ENCODE assay signal across 8 mouse cellular contexts in genomic region chr8:85037366-85037680, GRCm38 (mm10). TPM values are rescaled to one million over a fixed set of nuclear protein-coding genes. Genes with fewer than 3 reads are reported as not detected.
DNase-seq lines count a peak whose midpoint lies in the region; ATAC-seq and TF ChIP-seq lines count a peak whose summit lies in the region.

No protein-coding gene starts in this region.

- ATAC-seq in hindbrain, postnatal 0 days = peak; percentile 74
- peak; percentile 73 for ATAC-seq in midbrain, postnatal 0 days (ENCODE audit: low FRiP score)

- WGBS in lung, adult 2 months = under 1% methylated on average over 14 of the region's 14 CpGs
- WGBS in hindbrain, postnatal 0 days = 0% methylated on average over 13 of the region's 14 CpGs
- 0% methylated on average over 13 of the region's 14 CpGs for WGBS in midbrain, postnatal 0 days

- H3K9ac ChIP-seq in hindbrain, postnatal 0 days (replicated peaks; ENCODE audit: low read length) = peak overlapping the region; percentile 91
- H3K9ac ChIP-seq in midbrain, postnatal 0 days (replicated peaks; ENCODE audit: low read length, poor library complexity, severe bottlenecking) = peak overlapping the region; percentile 95

- H3K27me3 ChIP-seq in hindbrain, postnatal 0 days (ENCODE audit: insufficient read depth, low read length) = no peaks in the 10 kb centered on the region
- no peaks in the 10 kb centered on the region for H3K27me3 ChIP-seq in midbrain, postnatal 0 days (ENCODE audit: insufficient read depth, low read length)

- H3K4me3 ChIP-seq in lung, adult 2 months (replicated peaks; ENCODE audit: extremely low read depth, low read depth, low read length) = peak overlapping the region; percentile 76
- H3K4me3 ChIP-seq in hindbrain, postnatal 0 days (ENCODE audit: low read length) = peak overlapping the region; percentile 83
- H3K4me3 ChIP-seq in midbrain, postnatal 0 days (ENCODE audit: low read depth, low read length) = peak overlapping the region; percentile 88

- no peak for TF ChIP-seq POLR2A in lung, adult 2 months (IDR thresholded peaks at IDR 0.05; ENCODE audit: borderline replicate concordance, extremely low read depth, low read depth, low read length)

- peak overlapping the region; percentile 98 for H3K27ac ChIP-seq in hindbrain, postnatal 0 days
- H3K27ac ChIP-seq in midbrain, postnatal 0 days (ENCODE audit: low read depth, low read length) = peak overlapping the region; percentile 96

- H3K9me3 ChIP-seq in hindbrain, postnatal 0 days (ENCODE audit: low read length) = no peaks in the 10 kb centered on the region
- no peaks in the 10 kb centered on the region for H3K9me3 ChIP-seq in midbrain, postnatal 0 days (ENCODE audit: low read length)

- no peak for TF ChIP-seq CTCF in lung, adult 2 months (IDR thresholded peaks at IDR 0.05; ENCODE audit: insufficient read depth, low read length)
- TF ChIP-seq CTCF in hindbrain, postnatal 0 days (IDR thresholded peaks at IDR 0.05; ENCODE audit: low read depth) = no peak
- no peak for TF ChIP-seq CTCF in midbrain, postnatal 0 days (IDR thresholded peaks at IDR 0.05)

- no peak for DNase-seq in lung, adult 2 months
- no peak for DNase-seq in lung, postnatal 14 days
- DNase-seq in embryo, embryonic 11 days = peak; percentile 81
- no peak for DNase-seq in hindbrain, postnatal 0 days (ENCODE audit: low spot score)
- peak; percentile 62 for DNase-seq in midbrain, postnatal 0 days (ENCODE audit: low spot score)
- DNase-seq in adipocyte (ENCODE audit: low spot score) = no peak
- no peak for DNase-seq in urinary bladder, postnatal 10 days (ENCODE audit: low spot score)
- DNase-seq in cerebellum, postnatal 25 days = no peak

- H3K4me2 ChIP-seq in hindbrain, postnatal 0 days (ENCODE audit: low read depth, low read length) = peak overlapping the region; percentile 82
- peak overlapping the region; percentile 98 for H3K4me2 ChIP-seq in midbrain, postnatal 0 days (ENCODE audit: low read depth, low read length, poor library complexity, severe bottlenecking)

- H3K36me3 ChIP-seq in hindbrain, postnatal 0 days (ENCODE audit: insufficient read depth, low read length) = peaks cover 19% of the 10 kb centered on the region
- peaks cover 12% of the 10 kb centered on the region for H3K36me3 ChIP-seq in midbrain, postnatal 0 days (ENCODE audit: insufficient read depth, low read length)

- H3K4me1 ChIP-seq in lung, adult 2 months (ENCODE audit: control insufficient read depth, insufficient read depth, low read length) = peaks cover 13% of the 10 kb centered on the region
- peaks cover 8% of the 10 kb centered on the region; the same call in 1 of the 2 replicates for H3K4me1 ChIP-seq in hindbrain, postnatal 0 days (ENCODE audit: insufficient read depth, low read length)
- H3K4me1 ChIP-seq in midbrain, postnatal 0 days (ENCODE audit: insufficient read depth, low read length) = peaks cover 5% of the 10 kb centered on the region; the same call in 1 of the 2 replicates

RNA-seq across cellular contexts. Expression of gene Tnpo2, which starts 0.6 kb away (rescaled TPM):
- 49.1 and 68.3 TPM in 2 replicates for polyA plus RNA-seq in lung, adult 2 months (2012; rRNA removed)
- 174 and 183 TPM in 2 replicates for total RNA-seq in hindbrain, postnatal 0 days (2014; rRNA removed)
- polyA plus RNA-seq in hindbrain, postnatal 0 days (2015; fragmentation: Nextera tagmentation; extraction: Ambion mirVana) = 48.1 and 49.1 TPM in 2 replicates
- 173 and 174 TPM in 2 replicates for total RNA-seq in midbrain, postnatal 0 days (2014; rRNA removed)
- 53.5 and 53.7 TPM in 2 replicates for polyA plus RNA-seq in midbrain, postnatal 0 days (2015; fragmentation: Nextera tagmentation; extraction: Ambion mirVana)

RNA-seq across cellular contexts. Expression of gene Trir, which starts 10.7 kb away (rescaled TPM):
- polyA plus RNA-seq in lung, adult 2 months (2012; rRNA removed) = 96.9 and 99.1 TPM in 2 replicates
- 220 and 238 TPM in 2 replicates for total RNA-seq in hindbrain, postnatal 0 days (2014; rRNA removed)
- 146 and 152 TPM in 2 replicates for polyA plus RNA-seq in hindbrain, postnatal 0 days (2015; fragmentation: Nextera tagmentation; extraction: Ambion mirVana)
- total RNA-seq in midbrain, postnatal 0 days (2014; rRNA removed) = 266 and 292 TPM in 2 replicates
- polyA plus RNA-seq in midbrain, postnatal 0 days (2015; fragmentation: Nextera tagmentation; extraction: Ambion mirVana) = 144 and 145 TPM in 2 replicates

RNA-seq across cellular contexts. Expression of gene Asna1, which starts 12.2 kb away (rescaled TPM):
- polyA plus RNA-seq in lung, adult 2 months (2012; rRNA removed) = 87.2 and 128 TPM in 2 replicates
- total RNA-seq in hindbrain, postnatal 0 days (2014; rRNA removed) = 165 and 172 TPM in 2 replicates
- 149 and 150 TPM in 2 replicates for polyA plus RNA-seq in hindbrain, postnatal 0 days (2015; fragmentation: Nextera tagmentation; extraction: Ambion mirVana)
- total RNA-seq in midbrain, postnatal 0 days (2014; rRNA removed) = 123 and 172 TPM in 2 replicates
- 137 and 151 TPM in 2 replicates for polyA plus RNA-seq in midbrain, postnatal 0 days (2015; fragmentation: Nextera tagmentation; extraction: Ambion mirVana)

RNA-seq across cellular contexts. Expression of gene Fbxw9, which starts 22.5 kb away (rescaled TPM):
- 42.5 and 44.7 TPM in 2 replicates for polyA plus RNA-seq in lung, adult 2 months (2012; rRNA removed)
- total RNA-seq in hindbrain, postnatal 0 days (2014; rRNA removed) = 104 and 114 TPM in 2 replicates
- polyA plus RNA-seq in hindbrain, postnatal 0 days (2015; fragmentation: Nextera tagmentation; extraction: Ambion mirVana) = 78.9 and 82.2 TPM in 2 replicates
- 113 and 120 TPM in 2 replicates for total RNA-seq in midbrain, postnatal 0 days (2014; rRNA removed)
- polyA plus RNA-seq in midbrain, postnatal 0 days (2015; fragmentation: Nextera tagmentation; extraction: Ambion mirVana) = 92.1 and 97.1 TPM in 2 replicates

RNA-seq across cellular contexts. Expression of gene Best2, which starts 23.0 kb away (rescaled TPM):
- polyA plus RNA-seq in lung, adult 2 months (2012; rRNA removed) = 0.13 and 0.23 TPM in 2 replicates
- total RNA-seq in hindbrain, postnatal 0 days (2014; rRNA removed) = not detected in 2 replicates
- 0.09 and 0.26 TPM in 2 replicates for polyA plus RNA-seq in hindbrain, postnatal 0 days (2015; fragmentation: Nextera tagmentation; extraction: Ambion mirVana)
- 0.47 TPM in 1 of 2 replicates, not detected in the other for total RNA-seq in midbrain, postnatal 0 days (2014; rRNA removed)
- polyA plus RNA-seq in midbrain, postnatal 0 days (2015; fragmentation: Nextera tagmentation; extraction: Ambion mirVana) = 0.15 and 0.27 TPM in 2 replicates

Comparison
In these comparisons a context has a peak if more than half of its experiments do, and no peak if none do; other contexts are left out.
1. DNase-seq: peak in embryo, embryonic 11 days (single experiment) and midbrain, postnatal 0 days (single experiment); none in lung, adult 2 months (single experiment), lung, postnatal 14 days (single experiment), hindbrain, postnatal 0 days (single experiment), adipocyte (single experiment), urinary bladder, postnatal 10 days (single experiment) and cerebellum, postnatal 25 days (0 of 2).
2. Peak in every context shown above with its lines, with median percentiles within 50 percentile points of each other: H3K4me3 ChIP-seq.